ENCODE assay signal across 12 mouse cellular contexts in the genomic region with DNA sequence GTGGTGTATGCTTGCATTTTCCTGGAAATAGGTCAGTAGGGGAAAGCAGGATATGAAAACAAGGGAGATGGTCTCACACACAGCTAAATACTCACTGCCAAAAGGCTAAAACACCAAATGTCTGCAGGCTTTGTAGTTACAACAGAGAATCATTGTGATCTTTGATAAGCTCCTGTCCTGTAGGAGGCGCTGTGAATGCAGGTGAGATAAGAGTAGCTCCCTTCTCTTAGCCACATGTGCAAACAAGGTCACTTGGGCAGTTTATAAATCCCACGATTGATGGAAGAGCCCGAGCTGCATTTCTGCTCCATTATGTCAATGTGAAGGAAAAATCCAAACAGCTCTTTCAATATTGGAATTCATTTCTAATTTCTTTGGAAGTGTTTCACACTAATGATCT.
A peak's percentile ranks its signal among the peaks of the same experiment; 100 is the strongest.
DNase-seq lines count a peak whose midpoint lies in the region; ATAC-seq and TF ChIP-seq lines count a peak whose summit lies in the region.
"Had no signal": no experiment of that assay in that cellular context is flagged by ENCODE, and none has a peak within 500 bp of the region (broad histone marks: within the 10 kb centered on the region; RNA-seq: fewer than 3 reads in every experiment).

No protein-coding gene starts in this region.

- H3K9ac ChIP-seq in intestine, postnatal 0 days (ENCODE audit: low read depth, low read length) = no peak overlapping the region
- H3K9ac ChIP-seq in intestine, embryonic 15.5 days = no peak overlapping the region
- H3K9ac ChIP-seq in forebrain, embryonic 11.5 days (ENCODE audit: low read length) = no peak overlapping the region
- H3K9ac ChIP-seq: heart, embryonic 15.5 days; limb, embryonic 13.5 days had no signal

- no peaks in the 10 kb centered on the region for H3K9me3 ChIP-seq in intestine, postnatal 0 days (ENCODE audit: control insufficient read depth)
- H3K9me3 ChIP-seq in intestine, embryonic 15.5 days = no peaks in the 10 kb centered on the region
- H3K9me3 ChIP-seq in forebrain, embryonic 11.5 days (ENCODE audit: control insufficient read depth, low read length) = no peaks in the 10 kb centered on the region
- H3K9me3 ChIP-seq: heart, embryonic 15.5 days; limb, embryonic 13.5 days had no signal

- no peaks in the 10 kb centered on the region for H3K27me3 ChIP-seq in intestine, postnatal 0 days (replicated peaks; ENCODE audit: control insufficient read depth, insufficient read depth, low read length)
- H3K27me3 ChIP-seq in intestine, embryonic 15.5 days (replicated peaks) = no peaks in the 10 kb centered on the region
- no peaks in the 10 kb centered on the region for H3K27me3 ChIP-seq in forebrain, embryonic 11.5 days (ENCODE audit: control insufficient read depth, insufficient read depth, low read length)
- H3K27me3 ChIP-seq: heart, embryonic 15.5 days; limb, embryonic 13.5 days had no signal

- 19% methylated on average over 3 of the region's 3 CpGs for WGBS in intestine, postnatal 0 days
- WGBS in intestine, embryonic 15.5 days = 23% methylated on average over 3 of the region's 3 CpGs
- 24% methylated on average over 3 of the region's 3 CpGs for WGBS in forebrain, embryonic 11.5 days

- ATAC-seq in intestine, postnatal 0 days = no peak
- no peak for ATAC-seq in intestine, embryonic 15.5 days
- no peak for ATAC-seq in forebrain, embryonic 11.5 days (replicated peaks; ENCODE audit: low FRiP score)
- ATAC-seq: hindbrain, embryonic 16.5 days had no signal

- H3K36me3 ChIP-seq in intestine, postnatal 0 days (ENCODE audit: control insufficient read depth, insufficient read depth) = no peaks in the 10 kb centered on the region
- no peaks in the 10 kb centered on the region for H3K36me3 ChIP-seq in intestine, embryonic 15.5 days
- no peaks in the 10 kb centered on the region for H3K36me3 ChIP-seq in forebrain, embryonic 11.5 days (ENCODE audit: control insufficient read depth, insufficient read depth, low read length)
- H3K36me3 ChIP-seq: heart, embryonic 15.5 days; limb, embryonic 13.5 days had no signal

- H3K27ac ChIP-seq in intestine, postnatal 0 days (ENCODE audit: low read depth, low read length) = no peak overlapping the region
- no peak overlapping the region for H3K27ac ChIP-seq in intestine, embryonic 15.5 days
- no peak overlapping the region for H3K27ac ChIP-seq in forebrain, embryonic 11.5 days (ENCODE audit: low read depth, low read length)
- H3K27ac ChIP-seq: heart, embryonic 15.5 days; limb, embryonic 13.5 days; macrophage had no signal

- peak; percentile 25; the same call in 1 of the 2 replicates for TF ChIP-seq CTCF in intestine, postnatal 0 days (IDR thresholded peaks at IDR 0.05; ENCODE audit: low read depth)

- no peak overlapping the region for H3K4me3 ChIP-seq in intestine, postnatal 0 days (ENCODE audit: low read depth, low read length)
- H3K4me3 ChIP-seq in intestine, embryonic 15.5 days (replicated peaks) = no peak overlapping the region
- H3K4me3 ChIP-seq in forebrain, embryonic 11.5 days (ENCODE audit: low read depth, low read length) = no peak overlapping the region
- H3K4me3 ChIP-seq: heart, embryonic 15.5 days; limb, embryonic 13.5 days had no signal

- no peaks in the 10 kb centered on the region for H3K4me1 ChIP-seq in intestine, postnatal 0 days (replicated peaks; ENCODE audit: control insufficient read depth, insufficient read depth, low read length)
- no peaks in the 10 kb centered on the region for H3K4me1 ChIP-seq in intestine, embryonic 15.5 days (replicated peaks)
- H3K4me1 ChIP-seq in forebrain, embryonic 11.5 days (replicated peaks; ENCODE audit: control insufficient read depth, insufficient read depth, low read length) = no peaks in the 10 kb centered on the region
- H3K4me1 ChIP-seq: limb, embryonic 13.5 days had no signal

- peak; percentile 19 for DNase-seq in lung, postnatal 36 days
- no peak for DNase-seq in lung, postnatal 4 days
- DNase-seq in NIH3T3 (ENCODE audit: low read depth) = peak; percentile 11
- DNase-seq in forelimb bud, embryonic 11.5 days (ENCODE audit: low read depth, low spot score) = peak; percentile 8
- no peak for DNase-seq in forebrain, embryonic 11.5 days (ENCODE audit: low spot score)
- DNase-seq: thymus, postnatal 25 days had no signal

- H3K4me2 ChIP-seq in intestine, postnatal 0 days (replicated peaks; ENCODE audit: low read depth) = no peak overlapping the region
- no peak overlapping the region for H3K4me2 ChIP-seq in intestine, embryonic 15.5 days (replicated peaks)
- no peak overlapping the region for H3K4me2 ChIP-seq in forebrain, embryonic 11.5 days (ENCODE audit: low read depth, low read length, severe bottlenecking)
- H3K4me2 ChIP-seq: heart, embryonic 15.5 days; limb, embryonic 13.5 days had no signal

Comparison
In these comparisons a context has a peak if more than half of its experiments do, and no peak if none do; other contexts are left out.
1. DNase-seq: peak in lung, postnatal 36 days (single experiment), NIH3T3 (single experiment) and forelimb bud, embryonic 11.5 days (single experiment); none in lung, postnatal 4 days (0 of 2) and forebrain, embryonic 11.5 days (single experiment).